Comparison of ENCODE assay signal across 8 mouse cellular contexts in genomic region chr9:51008068-51008840, GRCm38 (mm10). TPM values are rescaled to one million over a fixed set of nuclear protein-coding genes. Genes with fewer than 3 reads are reported as not detected.
DNase-seq lines count a peak whose midpoint lies in the region; ATAC-seq and TF ChIP-seq lines count a peak whose summit lies in the region.

No protein-coding gene starts in this region.

- peak overlapping the region; percentile 96 for H3K9ac ChIP-seq in heart, embryonic 13.5 days
- peak overlapping the region; percentile 82 for H3K9ac ChIP-seq in heart, postnatal 0 days (replicated peaks; ENCODE audit: low read depth, low read length)
- peak overlapping the region; percentile 84 for H3K9ac ChIP-seq in limb, embryonic 11.5 days (ENCODE audit: low read length)
- H3K9ac ChIP-seq in midbrain, embryonic 13.5 days (replicated peaks), result peak overlapping the region; percentile 91

- H3K4me3 ChIP-seq in heart, embryonic 13.5 days, result peak overlapping the region; percentile 92
- H3K4me3 ChIP-seq in embryonic facial prominence, embryonic 10.5 days, result peak overlapping the region; percentile 96
- peak overlapping the region; percentile 82 for H3K4me3 ChIP-seq in heart, postnatal 0 days (ENCODE audit: low read depth, low read length)
- H3K4me3 ChIP-seq in limb, embryonic 11.5 days (ENCODE audit: low read depth, low read length), result peak overlapping the region; percentile 81
- peak overlapping the region; percentile 88 for H3K4me3 ChIP-seq in midbrain, embryonic 13.5 days (replicated peaks)

- no peak for DNase-seq in heart, adult 11 months
- peak; percentile 6 for DNase-seq in ES-CJ7 (ENCODE audit: low read depth, low spot score)
- no peak for DNase-seq in embryonic facial prominence, embryonic 10.5 days (ENCODE audit: low spot score)
- peak; percentile 12 for DNase-seq in heart, postnatal 0 days (ENCODE audit: low spot score)
- DNase-seq in limb, embryonic 11.5 days (ENCODE audit: low spot score), result peak; percentile 60
- DNase-seq in B cell, adult 2 months, result no peak

- peaks cover 21% of the 10 kb centered on the region for H3K4me1 ChIP-seq in heart, embryonic 13.5 days
- H3K4me1 ChIP-seq in embryonic facial prominence, embryonic 10.5 days, result peaks cover 10% of the 10 kb centered on the region; the same call in 1 of the 2 replicates
- peaks cover 16% of the 10 kb centered on the region for H3K4me1 ChIP-seq in heart, postnatal 0 days (ENCODE audit: control insufficient read depth, insufficient read depth)
- no peaks in the 10 kb centered on the region for H3K4me1 ChIP-seq in limb, embryonic 11.5 days (ENCODE audit: control insufficient read depth, insufficient read depth, low read length)
- peaks cover 12% of the 10 kb centered on the region for H3K4me1 ChIP-seq in midbrain, embryonic 13.5 days (replicated peaks)

- peak; percentile 51 for ATAC-seq in heart, embryonic 13.5 days (ENCODE audit: extremely low read depth, insufficient number of reproducible peaks, low FRiP score, low TSS enrichment)
- ATAC-seq in heart, postnatal 0 days (ENCODE audit: insufficient read depth, low read depth), result peak; percentile 34
- peak; percentile 24 for ATAC-seq in limb, embryonic 11.5 days (ENCODE audit: insufficient number of reproducible peaks, low FRiP score, low TSS enrichment, low read depth)
- peak; percentile 72 for ATAC-seq in midbrain, embryonic 13.5 days

- no peak for TF ChIP-seq CTCF in heart, postnatal 0 days (IDR thresholded peaks at IDR 0.05; ENCODE audit: low read depth)

- no peaks in the 10 kb centered on the region for H3K27me3 ChIP-seq in heart, embryonic 13.5 days (replicated peaks)
- peaks cover 18% of the 10 kb centered on the region for H3K27me3 ChIP-seq in embryonic facial prominence, embryonic 10.5 days (replicated peaks; ENCODE audit: low read depth, poor library complexity, severe bottlenecking)
- no peaks in the 10 kb centered on the region for H3K27me3 ChIP-seq in heart, postnatal 0 days (ENCODE audit: control insufficient read depth, insufficient read depth, low read length)
- no peaks in the 10 kb centered on the region for H3K27me3 ChIP-seq in limb, embryonic 11.5 days (ENCODE audit: control insufficient read depth, insufficient read depth, low read length)
- H3K27me3 ChIP-seq in midbrain, embryonic 13.5 days, result peaks cover 6% of the 10 kb centered on the region; the same call in 1 of the 2 replicates

- no peaks in the 10 kb centered on the region for H3K9me3 ChIP-seq in heart, embryonic 13.5 days
- no peaks in the 10 kb centered on the region for H3K9me3 ChIP-seq in embryonic facial prominence, embryonic 10.5 days
- H3K9me3 ChIP-seq in heart, postnatal 0 days (replicated peaks; ENCODE audit: control insufficient read depth, low read length), result no peaks in the 10 kb centered on the region
- H3K9me3 ChIP-seq in limb, embryonic 11.5 days (ENCODE audit: control insufficient read depth, low read length), result no peaks in the 10 kb centered on the region
- H3K9me3 ChIP-seq in midbrain, embryonic 13.5 days, result no peaks in the 10 kb centered on the region

- no peaks in the 10 kb centered on the region for H3K36me3 ChIP-seq in heart, embryonic 13.5 days
- H3K36me3 ChIP-seq in embryonic facial prominence, embryonic 10.5 days (replicated peaks), result no peaks in the 10 kb centered on the region
- H3K36me3 ChIP-seq in heart, postnatal 0 days (replicated peaks; ENCODE audit: control insufficient read depth, insufficient read depth, low read length), result no peaks in the 10 kb centered on the region
- no peaks in the 10 kb centered on the region for H3K36me3 ChIP-seq in limb, embryonic 11.5 days (ENCODE audit: control insufficient read depth, insufficient read depth, low read length)
- no peaks in the 10 kb centered on the region for H3K36me3 ChIP-seq in midbrain, embryonic 13.5 days

- H3K4me2 ChIP-seq in heart, embryonic 13.5 days, result peak overlapping the region; percentile 89
- peak overlapping the region; percentile 94 for H3K4me2 ChIP-seq in heart, postnatal 0 days (ENCODE audit: low read depth, low read length)
- H3K4me2 ChIP-seq in limb, embryonic 11.5 days (ENCODE audit: low read depth, severe bottlenecking), result peak overlapping the region; percentile 80
- peak overlapping the region; percentile 70 for H3K4me2 ChIP-seq in midbrain, embryonic 13.5 days (replicated peaks)

- under 1% methylated on average over 57 of the region's 65 CpGs for WGBS in heart, embryonic 13.5 days
- under 1% methylated on average over 65 of the region's 65 CpGs for WGBS in embryonic facial prominence, embryonic 10.5 days
- WGBS in heart, postnatal 0 days, result under 1% methylated on average over 63 of the region's 65 CpGs
- WGBS in limb, embryonic 11.5 days, result under 1% methylated on average over 58 of the region's 65 CpGs
- under 1% methylated on average over 56 of the region's 65 CpGs for WGBS in midbrain, embryonic 13.5 days

- H3K27ac ChIP-seq in heart, embryonic 13.5 days (replicated peaks), result peak overlapping the region; percentile 91
- H3K27ac ChIP-seq in embryonic facial prominence, embryonic 10.5 days (replicated peaks), result peak overlapping the region; percentile 93
- H3K27ac ChIP-seq in heart, postnatal 0 days (ENCODE audit: low read depth), result peak overlapping the region; percentile 92
- H3K27ac ChIP-seq in limb, embryonic 11.5 days (replicated peaks; ENCODE audit: low read depth, low read length), result peak overlapping the region; percentile 65; the same call in 1 of the 2 replicates
- H3K27ac ChIP-seq in midbrain, embryonic 13.5 days, result peak overlapping the region; percentile 83

- no peak for TF ChIP-seq EP300 in heart, postnatal 0 days (IDR thresholded peaks at IDR 0.05; ENCODE audit: low read depth)

RNA-seq across cellular contexts. Expression of gene Sik2, which starts 0.6 kb away (rescaled TPM):
- polyA plus RNA-seq in heart, embryonic 13.5 days (2015; fragmentation: Nextera tagmentation; extraction: Ambion mirVana), result 12.6 and 13.4 TPM in 2 replicates
- polyA plus RNA-seq in embryonic facial prominence, embryonic 10.5 days (2016; fragmentation: Nextera tagmentation; extraction: Ambion mirVana), result 18.3 and 19.9 TPM in 2 replicates
- 23.9 and 40.9 TPM in 2 replicates for total RNA-seq in heart, postnatal 0 days (2014; rRNA removed; ENCODE audit: low replicate concordance)
- 7.0 and 9.1 TPM in 2 replicates for polyA plus RNA-seq in heart, postnatal 0 days (2015; fragmentation: Nextera tagmentation; extraction: Ambion mirVana)
- 11.0 and 16.2 TPM in 2 replicates for polyA plus RNA-seq in limb, embryonic 11.5 days (2014; fragmentation: Nextera tagmentation; extraction: Ambion mirVana)
- 10.3 and 14.5 TPM in 2 replicates for polyA plus RNA-seq in midbrain, embryonic 13.5 days (2015; fragmentation: Nextera tagmentation; extraction: Ambion mirVana)

RNA-seq across cellular contexts. Expression of gene Btg4, which starts 52.4 kb away (rescaled TPM):
- polyA plus RNA-seq in heart, embryonic 13.5 days (2015; fragmentation: Nextera tagmentation; extraction: Ambion mirVana), result not detected in 2 replicates
- not detected in 2 replicates for polyA plus RNA-seq in embryonic facial prominence, embryonic 10.5 days (2016; fragmentation: Nextera tagmentation; extraction: Ambion mirVana)
- not detected in 2 replicates for total RNA-seq in heart, postnatal 0 days (2014; rRNA removed; ENCODE audit: low replicate concordance)
- not detected in 2 replicates for polyA plus RNA-seq in heart, postnatal 0 days (2015; fragmentation: Nextera tagmentation; extraction: Ambion mirVana)
- not detected in 2 replicates for polyA plus RNA-seq in limb, embryonic 11.5 days (2014; fragmentation: Nextera tagmentation; extraction: Ambion mirVana)
- polyA plus RNA-seq in midbrain, embryonic 13.5 days (2015; fragmentation: Nextera tagmentation; extraction: Ambion mirVana), result not detected in 2 replicates

Comparison
In these comparisons a context has a peak if more than half of its experiments do, and no peak if none do; other contexts are left out.
1. DNase-seq: peak in ES-CJ7 (single experiment), heart, postnatal 0 days (single experiment) and limb, embryonic 11.5 days (single experiment); none in heart, adult 11 months (single experiment), embryonic facial prominence, embryonic 10.5 days (single experiment) and B cell, adult 2 months (0 of 2).
2. Peak in every context shown above with its lines, with median percentiles within 50 percentile points of each other: ATAC-seq, H3K27ac ChIP-seq, H3K4me2 ChIP-seq, H3K4me3 ChIP-seq and H3K9ac ChIP-seq.